Mouse (Mus musculus): ENCODE data around the gene Plxnc1.

Gene Plxnc1

GRCm38 (mm10) chr10:94818781-94819665, 125.6 kb downstream of the Plxnc1 start:
- no peak for DNase-seq (ENCODE audit: low read depth)

- no peak for DNase-seq (ENCODE audit: low read depth)
These were observed 126.5 kb downstream of the Plxnc1 start for GRCm38 (mm10) chr10:94818127-94818526.

DNA sequence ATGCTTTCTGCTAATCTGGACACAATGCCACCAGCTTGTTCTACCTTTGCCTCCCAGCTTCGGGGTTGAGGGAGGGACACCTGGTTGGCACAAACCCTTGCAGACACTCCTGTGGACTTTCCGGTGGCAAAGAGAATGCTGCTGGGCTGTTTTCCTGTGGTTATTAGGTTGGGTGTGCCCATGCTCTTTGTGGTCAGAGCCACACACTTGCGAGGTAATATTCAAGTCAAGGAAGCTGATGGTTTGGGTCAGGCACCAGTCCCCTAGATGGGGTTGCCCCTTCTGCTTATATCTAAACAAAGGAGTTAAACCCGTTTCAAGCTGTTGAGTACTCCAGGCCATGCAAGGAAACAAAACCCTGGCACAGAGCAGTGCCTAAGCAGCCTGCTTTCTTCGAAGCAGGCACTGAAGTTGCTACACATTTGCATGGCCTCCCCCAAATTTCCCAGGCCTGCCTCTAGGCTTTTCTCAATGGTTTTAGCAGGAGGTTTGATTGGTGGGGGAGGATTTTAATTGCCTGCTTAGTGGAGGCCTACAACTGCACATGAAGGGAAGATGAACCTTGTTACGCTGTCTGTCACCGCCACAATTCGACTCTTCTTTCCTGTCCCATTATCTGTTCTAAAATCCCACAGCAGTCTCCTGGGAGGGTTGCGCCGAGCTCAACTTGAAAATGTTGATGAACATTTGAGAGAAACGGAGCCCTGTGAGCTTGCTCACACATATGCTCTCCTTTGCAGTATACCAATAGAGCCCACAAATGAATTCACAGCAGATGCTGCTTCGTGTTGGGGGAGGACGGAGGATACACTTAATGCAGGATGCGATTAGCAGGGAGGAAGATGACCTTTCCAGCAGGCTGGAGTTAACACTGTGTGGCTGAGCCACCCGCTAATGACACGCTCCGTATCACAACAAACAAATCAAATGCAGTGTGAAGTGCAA, 132.5 kb downstream of the Plxnc1 start:
- no peak for DNase-seq (ENCODE audit: low read depth)

DNA sequence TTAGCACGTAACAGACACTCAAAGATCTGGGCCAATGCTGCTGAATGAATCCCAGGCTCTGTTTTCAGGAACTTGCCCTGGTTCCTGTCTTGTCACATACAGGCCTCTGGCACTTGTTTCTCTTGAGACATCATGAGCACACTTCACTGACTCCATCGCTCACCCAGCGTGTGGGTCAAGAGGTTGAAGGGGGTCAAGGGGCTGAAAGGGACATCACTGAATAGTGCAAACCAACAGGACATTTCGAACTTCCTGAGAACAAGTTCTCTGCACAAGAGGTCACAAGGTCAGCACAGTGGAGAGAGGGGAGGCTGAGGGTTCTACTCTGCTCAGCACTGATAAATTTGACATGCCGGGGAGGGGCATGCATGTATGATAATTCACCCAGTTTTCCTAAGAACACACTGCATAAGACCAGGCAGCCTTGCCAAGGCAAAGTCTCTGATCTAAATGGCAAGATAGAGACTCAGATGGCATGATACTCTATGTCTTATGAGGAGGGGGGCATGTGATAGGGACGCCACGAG, 134.6 kb downstream of the Plxnc1 start:
- no peak for DNase-seq (ENCODE audit: low read depth)

GRCm38 (mm10) chr10:94808275-94808674, 136.4 kb downstream of the Plxnc1 start:
- DNase-seq (ENCODE audit: low read depth): peak; percentile 24

GRCm38 (mm10) chr10:94807323-94807722, 137.3 kb downstream of the Plxnc1 start:
- DNase-seq (ENCODE audit: low read depth): no peak

DNA sequence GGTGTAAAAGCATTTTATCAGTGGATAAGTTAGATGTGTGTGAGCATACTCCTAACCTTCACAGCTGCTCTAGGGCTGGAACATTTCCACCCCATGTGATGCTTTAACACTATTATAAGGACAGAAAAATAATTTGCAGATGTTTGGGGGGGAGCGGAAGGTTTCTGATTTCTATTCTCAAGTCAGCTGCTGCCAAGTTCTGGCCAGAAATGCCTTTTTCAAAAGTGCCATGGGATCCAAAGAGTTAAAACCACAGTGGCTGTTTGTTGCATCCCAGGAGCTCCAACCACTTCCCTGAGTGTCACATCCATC, 139.8 kb downstream of the Plxnc1 start:
- DNase-seq (ENCODE audit: low read depth): no peak

GRCm38 (mm10) chr10:94804029-94804908, 140.4 kb downstream of the Plxnc1 start:
- no peak for DNase-seq (ENCODE audit: low read depth)

DNA sequence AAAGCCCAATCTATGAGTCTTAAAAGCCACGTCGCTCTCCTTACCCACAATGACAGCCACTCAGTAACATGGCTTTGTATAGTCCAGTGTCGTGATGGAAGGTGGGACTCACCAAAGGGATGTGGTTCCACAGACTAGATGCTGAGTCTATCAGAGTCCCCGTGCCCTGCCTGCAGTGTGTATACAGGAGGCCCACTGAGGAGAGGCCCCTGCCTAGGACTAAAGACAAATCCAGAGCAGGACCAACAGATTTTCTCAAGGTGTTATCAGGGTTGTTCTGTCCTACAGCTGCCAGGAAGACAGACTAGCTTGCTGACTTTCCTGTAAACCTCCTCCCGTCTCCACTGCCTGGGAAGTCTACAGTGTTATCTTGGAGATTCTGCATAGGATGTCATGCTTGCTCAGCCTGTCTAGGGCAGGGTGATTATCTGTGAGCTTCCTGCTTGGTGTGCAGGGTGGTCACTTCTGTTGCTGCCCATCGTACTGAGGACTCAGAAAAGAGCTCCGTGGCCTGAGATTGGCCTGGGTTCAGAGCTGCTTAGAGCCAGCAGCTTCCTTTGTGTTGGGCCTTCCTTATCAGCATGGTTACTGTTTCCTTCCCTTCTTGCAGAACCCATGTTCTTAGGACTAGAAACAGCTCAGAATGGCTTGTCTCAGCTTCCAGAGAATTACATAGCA, 143.8 kb downstream of the Plxnc1 start:
- no peak for DNase-seq (ENCODE audit: low read depth)

GRCm38 (mm10) chr10:94799485-94800239, 145.0 kb downstream of the Plxnc1 start:
- no peak for DNase-seq (ENCODE audit: low read depth)

DNA sequence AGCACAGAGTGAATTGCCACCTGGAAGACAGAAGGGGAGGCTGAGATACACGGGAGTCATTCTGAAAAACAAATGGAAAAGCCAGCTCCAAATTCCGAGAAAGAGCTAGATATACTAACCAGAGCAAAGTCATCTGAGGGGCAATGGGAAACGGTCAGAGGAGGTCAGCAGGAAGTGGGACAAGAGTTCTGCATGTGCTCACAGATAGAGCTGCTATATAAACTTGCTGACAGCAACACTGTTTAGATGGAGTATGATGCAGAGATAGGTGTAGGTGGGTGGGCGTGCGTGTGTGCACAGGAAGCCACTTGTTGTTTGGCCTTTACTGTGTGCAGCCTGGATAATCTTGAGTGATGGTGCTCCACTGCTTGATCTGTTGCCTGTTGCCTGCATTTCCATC, 146.5 kb downstream of the Plxnc1 start:
- DNase-seq (ENCODE audit: low read depth): no peak

DNA sequence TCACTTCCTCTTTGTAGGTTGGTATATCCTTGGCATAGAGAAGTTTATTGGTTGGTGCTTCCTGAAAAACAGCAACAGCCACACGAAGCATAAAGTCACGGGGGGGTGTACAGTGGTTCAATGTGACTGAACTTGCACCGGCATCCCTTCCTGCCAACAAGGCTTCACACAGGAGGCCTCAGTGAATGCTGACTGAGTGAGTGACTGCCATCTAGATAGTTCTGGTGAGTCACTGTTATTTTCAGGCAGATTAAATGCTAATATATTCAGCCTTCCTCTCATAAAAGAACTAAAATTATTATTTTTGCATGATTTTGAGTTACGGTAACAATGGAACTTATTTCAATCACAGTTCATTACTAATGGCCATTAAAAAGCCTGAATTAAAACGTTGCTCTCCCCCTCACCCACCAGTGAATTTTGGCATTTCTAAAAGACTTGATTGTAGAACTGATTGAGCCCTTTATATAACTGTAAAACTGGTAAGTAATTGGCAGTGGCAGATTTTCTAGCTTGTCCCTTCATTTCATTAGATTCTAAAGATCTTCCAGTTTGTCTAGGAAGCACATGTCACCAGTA, 149.9 kb downstream of the Plxnc1 start:
- DNase-seq (ENCODE audit: low read depth): no peak

DNA sequence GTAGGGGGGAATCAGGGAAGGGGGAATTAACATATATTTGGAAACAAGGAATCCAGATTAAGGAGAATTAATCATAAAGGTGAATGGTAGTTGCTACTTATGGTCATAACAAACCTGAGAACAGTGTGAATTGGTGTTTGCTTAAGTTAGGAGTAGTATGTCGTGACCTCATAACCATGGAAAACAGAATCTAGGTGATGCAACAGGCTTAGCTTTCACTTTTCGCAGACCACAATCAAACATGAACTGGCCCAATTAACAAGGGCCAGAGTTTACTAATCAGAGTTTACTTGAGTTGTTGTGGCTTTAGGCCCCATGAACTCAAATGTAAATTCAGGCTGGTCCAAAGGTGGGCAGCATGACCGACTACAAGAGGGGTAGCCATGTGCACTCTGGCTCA, 150.7 kb downstream of the Plxnc1 start:
- no peak for DNase-seq (ENCODE audit: low read depth)

GRCm38 (mm10) chr10:94789205-94789604, 155.4 kb downstream of the Plxnc1 start:
- DNase-seq (ENCODE audit: low read depth): no peak

- peak; percentile 31 for DNase-seq (ENCODE audit: low read depth)
These were observed 163.9 kb downstream of the Plxnc1 start for GRCm38 (mm10) chr10:94780618-94781262.

GRCm38 (mm10) chr10:94779319-94779718, 165.3 kb downstream of the Plxnc1 start:
- DNase-seq (ENCODE audit: low read depth): no peak

GRCm38 (mm10) chr10:94777576-94777975, 167.1 kb downstream of the Plxnc1 start:
- DNase-seq (ENCODE audit: low read depth): no peak

DNA sequence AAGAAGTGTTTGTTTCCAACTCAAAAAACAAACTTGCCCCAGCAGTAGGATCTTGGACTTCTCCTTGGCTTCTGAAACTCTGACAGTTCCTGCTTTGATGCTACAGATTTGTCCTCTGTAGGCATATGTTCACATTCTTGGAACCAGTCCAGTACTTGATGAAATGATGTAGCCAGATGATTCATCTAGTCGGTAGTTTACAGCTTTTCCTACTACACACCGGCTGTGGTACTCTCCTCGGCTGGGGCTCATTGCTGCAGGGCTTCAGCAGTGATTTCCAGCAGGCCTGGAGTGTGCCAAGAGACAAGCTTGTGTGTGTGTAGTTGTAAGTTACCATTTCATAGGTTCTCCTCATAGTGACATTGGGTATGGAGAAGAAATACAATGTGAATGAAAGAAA, 173.1 kb downstream of the Plxnc1 start:
- no peak for DNase-seq (ENCODE audit: low read depth)

GRCm38 (mm10) chr10:94747011-94747410, 197.6 kb downstream of the Plxnc1 start:
- no peak for DNase-seq (ENCODE audit: low read depth)

GRCm38 (mm10) chr10:94741459-94741858, 203.2 kb downstream of the Plxnc1 start:
- no peak for DNase-seq (ENCODE audit: low read depth)
